Mouse (Mus musculus): ENCODE measurements around the gene Hsd17b11. TPM values are rescaled to one million over a fixed set of nuclear protein-coding genes. Genes with fewer than 3 reads are reported as not detected.

Gene Hsd17b11
- 4.5 TPM for polyA plus RNA-seq (2017; shearing (Covaris generic))

GRCm38 (mm10) chr5:104021597-104022378, at the start of gene Hsd17b11:
Gene Hsd17b11 (minus strand): TSS chr5:104021919.

GRCm38 (mm10) chr5:104046256-104047199, 24.8 kb upstream of the Hsd17b11 start, which contains the start of gene Nudt9:
Gene Nudt9 (plus strand): TSS chr5:104046306.

GRCm38 (mm10) chr5:103977297-103977696, 44.4 kb downstream of the Hsd17b11 start, which contains the start of gene Hsd17b13:
Gene Hsd17b13 (minus strand): TSS chr5:103977410.

Other genes starting within 250 kb of the Hsd17b11 start
- gene Klhl8, start 110.7 kb downstream of the Hsd17b11 start, polyA plus RNA-seq (2017; shearing (Covaris generic)): 6.4 TPM
- gene Hsd17b13, start 44.5 kb downstream of the Hsd17b11 start, polyA plus RNA-seq (2017; shearing (Covaris generic)): not detected
- gene Nudt9, start 24.4 kb upstream of the Hsd17b11 start, polyA plus RNA-seq (2017; shearing (Covaris generic)): 51.7 TPM
- gene Gm17660, start 55.7 kb upstream of the Hsd17b11 start, polyA plus RNA-seq (2017; shearing (Covaris generic)): not detected
- gene Sparcl1, start 91.8 kb upstream of the Hsd17b11 start, polyA plus RNA-seq (2017; shearing (Covaris generic)): not detected
- not detected for gene Dspp, start 148.8 kb upstream of the Hsd17b11 start, polyA plus RNA-seq (2017; shearing (Covaris generic))
- not detected for gene Dmp1, start 180.7 kb upstream of the Hsd17b11 start, polyA plus RNA-seq (2017; shearing (Covaris generic))